Mouse (Mus musculus): Measurements from ENCODE around the gene Sf1. TPM values are rescaled to one million over a fixed set of nuclear protein-coding genes. Genes with fewer than 3 reads are reported as not detected.
A peak's percentile ranks its signal among the peaks of the same experiment; 100 is the strongest.

Sf1 gene
- polyA plus RNA-seq, 1 experiment from 2014 or later, result 164 TPM

DNA sequence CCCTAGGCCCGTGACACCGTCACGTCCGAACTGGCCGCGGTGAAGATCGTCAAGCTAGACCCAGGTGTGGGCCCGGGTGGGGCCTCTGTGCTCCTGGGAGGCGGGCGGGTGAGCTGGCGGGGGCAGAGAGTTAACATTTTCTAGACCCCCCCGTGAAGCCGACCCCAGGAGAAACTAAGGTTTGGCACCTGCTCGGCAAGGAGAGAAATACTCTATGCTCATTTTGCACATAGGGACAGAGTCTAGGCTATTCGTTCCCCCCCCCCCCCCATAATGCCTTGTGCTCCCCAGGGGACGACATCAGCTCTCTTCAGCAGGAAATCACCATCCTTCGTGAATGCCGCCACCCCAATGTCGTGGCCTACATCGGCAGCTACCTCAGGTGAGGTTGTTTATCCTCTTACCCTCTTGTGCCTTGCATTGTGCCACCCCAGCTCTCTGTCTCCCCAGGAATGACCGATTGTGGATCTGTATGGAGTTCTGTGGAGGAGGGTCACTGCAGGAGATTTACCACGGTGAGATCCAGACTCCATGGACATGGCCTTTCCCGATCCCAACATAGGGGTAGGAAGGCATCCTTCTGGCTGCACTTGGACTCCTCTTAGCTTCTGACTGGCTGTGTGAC is 21.9 kb upstream of the Sf1 start:
- Histone ChIP-seq H3K4me2 (peak overlapping the region; percentile 91), H3K4me1 (replicated peaks) (peaks cover 26% of the 10 kb centered on the region), H3K9me3 (no peaks in the 10 kb centered on the region), H3K27ac (no peak overlapping the region), H3K4me3 (replicated peaks) (peak overlapping the region; percentile 69), H3K36me3 (peaks cover 79% of the 10 kb centered on the region), H3K27me3 (no peaks in the 10 kb centered on the region), H3K9ac (replicated peaks) (peak overlapping the region; percentile 77)
- WGBS, result 16% methylated on average over 22 of the region's 23 CpGs
- peak; percentile 4; the same call in 1 of the 2 replicates for ATAC-seq (ENCODE audit: insufficient number of reproducible peaks, insufficient read depth, low FRiP score, low TSS enrichment, low read depth)

DNA sequence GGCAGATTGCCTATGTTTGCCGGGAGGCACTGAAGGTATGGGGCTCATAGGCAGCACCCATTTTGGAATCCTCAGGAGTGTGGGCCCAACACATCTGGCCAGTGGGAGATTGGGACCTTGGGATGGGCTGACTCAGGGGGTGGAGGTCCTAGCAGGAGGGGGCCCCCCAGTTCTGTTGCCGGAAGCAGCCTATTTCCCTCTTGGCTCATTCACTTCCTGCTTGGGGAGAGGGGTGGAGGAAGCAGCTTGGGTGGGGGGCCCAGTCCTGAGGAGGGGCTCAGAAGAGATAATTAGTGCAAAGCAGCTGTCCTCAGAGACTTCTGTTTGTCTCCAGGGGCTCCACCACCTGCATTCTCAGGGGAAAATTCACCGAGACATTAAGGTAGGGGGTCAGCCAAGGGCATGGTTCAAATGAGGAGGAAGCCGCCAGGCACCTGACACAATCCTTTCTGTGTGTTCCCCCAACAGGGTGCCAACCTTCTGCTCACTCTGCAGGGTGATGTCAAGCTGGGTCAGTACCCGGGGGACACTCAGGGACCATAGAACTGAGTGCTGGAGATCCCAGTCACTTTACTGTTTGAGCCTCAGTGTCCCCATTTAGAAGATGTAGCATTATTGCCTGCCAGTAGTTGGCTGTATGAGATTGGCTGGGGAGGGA is 21.1 kb upstream of the Sf1 start:
- Histone ChIP-seq H3K27me3 (no peaks in the 10 kb centered on the region), H3K9ac (replicated peaks) (no peak overlapping the region), H3K4me2 (peak overlapping the region; percentile 91), H3K4me3 (replicated peaks) (peak overlapping the region; percentile 69; the same call in 1 of the 2 replicates), H3K36me3 (peaks cover 79% of the 10 kb centered on the region), H3K9me3 (no peaks in the 10 kb centered on the region), H3K27ac (no peak overlapping the region), H3K4me1 (replicated peaks) (peaks cover 19% of the 10 kb centered on the region; the same call in 1 of the 2 replicates)
- no peak for ATAC-seq (ENCODE audit: insufficient number of reproducible peaks, insufficient read depth, low FRiP score, low TSS enrichment, low read depth)
- 82% methylated on average over 5 of the region's 5 CpGs for WGBS

DNA sequence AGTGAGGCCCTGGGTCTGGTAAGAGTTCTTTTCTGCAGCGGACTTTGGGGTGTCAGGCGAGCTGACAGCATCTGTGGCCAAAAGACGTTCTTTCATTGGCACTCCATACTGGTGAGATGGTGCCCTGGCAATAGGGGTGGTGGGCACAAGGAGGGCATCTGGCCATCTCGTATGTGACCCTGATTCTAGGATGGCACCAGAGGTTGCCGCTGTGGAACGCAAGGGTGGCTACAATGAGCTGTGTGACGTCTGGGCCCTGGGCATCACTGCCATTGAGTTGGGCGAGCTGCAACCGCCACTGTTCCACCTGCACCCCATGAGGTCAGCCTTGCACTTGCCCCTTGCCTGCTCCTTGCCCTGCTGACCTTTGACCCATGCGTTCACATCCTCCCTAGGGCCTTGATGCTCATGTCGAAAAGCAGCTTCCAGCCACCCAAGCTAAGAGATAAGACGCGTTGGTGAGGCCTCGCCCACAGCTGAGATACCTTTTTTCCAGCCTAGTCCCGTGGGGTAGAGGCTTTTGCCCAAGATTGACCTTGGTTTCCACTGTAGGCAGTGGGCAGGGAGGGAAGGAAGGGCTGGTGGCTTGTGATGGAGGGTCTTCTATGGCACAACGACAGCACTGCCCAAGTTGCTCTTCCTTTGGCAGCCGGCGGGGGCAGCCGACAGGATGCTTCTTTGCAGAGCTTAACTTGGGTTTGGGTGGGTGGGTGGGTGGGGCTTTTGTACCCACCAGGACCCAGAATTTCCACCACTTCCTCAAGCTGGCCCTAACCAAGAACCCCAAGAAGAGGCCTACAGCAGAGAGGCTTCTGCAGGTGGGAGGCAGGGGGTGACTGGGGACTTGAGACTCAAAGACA is 20.2 kb upstream of the Sf1 start:
- ATAC-seq (ENCODE audit: insufficient number of reproducible peaks, insufficient read depth, low FRiP score, low TSS enrichment, low read depth), result no peak
- Histone ChIP-seq H3K27me3 (no peaks in the 10 kb centered on the region), H3K9ac (replicated peaks) (no peak overlapping the region), H3K27ac (no peak overlapping the region), H3K4me2 (no peak overlapping the region), H3K36me3 (peaks cover 78% of the 10 kb centered on the region), H3K4me1 (replicated peaks) (peaks cover 19% of the 10 kb centered on the region; the same call in 1 of the 2 replicates), H3K4me3 (replicated peaks) (no peak overlapping the region), H3K9me3 (no peaks in the 10 kb centered on the region)
- WGBS, result 89% methylated on average over 19 of the region's 19 CpGs

DNA sequence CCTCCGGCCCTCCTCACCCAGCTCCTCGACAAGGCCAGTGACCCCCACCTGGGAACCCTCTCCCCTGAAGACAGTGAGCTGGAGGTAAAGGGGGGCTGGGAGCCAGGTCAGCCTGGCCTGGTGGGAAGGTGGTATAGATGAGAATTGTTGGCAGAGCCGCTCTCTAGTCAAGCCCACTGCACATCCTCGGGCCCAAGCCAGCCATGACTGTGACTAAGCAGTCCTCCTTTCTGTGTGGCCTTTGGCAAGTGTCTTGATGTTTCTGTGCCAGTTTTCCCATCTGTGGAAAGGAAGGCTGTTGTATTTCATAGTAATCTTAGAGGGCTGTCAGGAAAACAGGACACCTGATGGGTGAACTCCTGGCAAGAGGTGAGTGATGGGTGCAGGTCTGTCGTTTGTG is 19.5 kb upstream of the Sf1 start:
- no peak overlapping the region for H3K9ac ChIP-seq (replicated peaks)
- no peaks in the 10 kb centered on the region for H3K9me3 ChIP-seq
- no peak for ATAC-seq (ENCODE audit: insufficient number of reproducible peaks, insufficient read depth, low FRiP score, low TSS enrichment, low read depth)
- H3K36me3 ChIP-seq, result peaks cover 71% of the 10 kb centered on the region
- no peak overlapping the region for H3K4me2 ChIP-seq
- H3K27me3 ChIP-seq, result no peaks in the 10 kb centered on the region
- peaks cover 26% of the 10 kb centered on the region for H3K4me1 ChIP-seq (replicated peaks)
- H3K4me3 ChIP-seq (replicated peaks), result no peak overlapping the region
- WGBS, result 91% methylated on average over 5 of the region's 5 CpGs
- H3K27ac ChIP-seq, result no peak overlapping the region

DNA sequence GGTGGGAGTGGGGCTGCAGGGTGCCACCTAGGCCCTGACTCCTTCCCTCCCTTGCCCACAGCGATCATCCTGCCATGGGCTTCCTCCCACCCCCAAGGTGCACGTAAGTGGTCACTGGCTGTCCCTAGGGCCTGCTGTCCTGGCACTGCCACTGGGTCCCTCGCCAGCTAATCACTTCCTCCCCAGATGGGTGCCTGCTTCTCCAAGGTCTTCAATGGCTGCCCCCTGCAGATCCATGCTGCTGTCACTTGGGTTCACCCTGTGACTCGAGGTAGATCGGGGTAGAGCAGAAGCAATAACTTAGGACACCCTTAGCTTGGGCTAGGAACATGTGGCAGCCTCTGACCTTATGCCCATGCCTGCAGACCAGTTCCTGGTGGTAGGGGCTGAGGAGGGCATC is 17.5 kb upstream of the Sf1 start:
- ATAC-seq (ENCODE audit: insufficient number of reproducible peaks, insufficient read depth, low FRiP score, low TSS enrichment, low read depth), result no peak
- H3K36me3 ChIP-seq, result peaks cover 56% of the 10 kb centered on the region
- no peak overlapping the region for H3K27ac ChIP-seq
- no peak overlapping the region for H3K4me3 ChIP-seq (replicated peaks)
- no peaks in the 10 kb centered on the region for H3K9me3 ChIP-seq
- H3K9ac ChIP-seq (replicated peaks), result no peak overlapping the region
- H3K27me3 ChIP-seq, result no peaks in the 10 kb centered on the region
- H3K4me1 ChIP-seq (replicated peaks), result peaks cover 31% of the 10 kb centered on the region
- H3K4me2 ChIP-seq, result no peak overlapping the region
- 92% methylated on average over 5 of the region's 5 CpGs for WGBS

DNA sequence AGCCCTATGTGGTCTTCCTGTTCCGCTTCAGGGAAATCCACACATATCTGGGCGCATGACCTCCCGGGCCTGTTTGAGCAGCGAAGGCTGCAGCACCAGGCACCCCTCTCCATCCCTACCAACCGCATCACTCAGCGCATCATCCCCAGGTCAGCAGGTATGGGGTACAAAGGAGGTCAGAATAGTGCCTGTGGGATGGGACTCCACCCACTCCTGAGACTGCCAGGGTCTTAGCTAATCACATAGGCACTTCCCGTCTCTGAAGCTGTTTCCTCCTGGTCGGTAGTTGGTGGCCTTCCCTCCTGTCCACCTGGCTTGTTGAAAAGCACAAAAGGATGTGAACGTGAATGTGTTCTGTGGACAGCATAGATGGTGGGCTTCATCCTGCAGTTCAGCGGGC is 16.8 kb upstream of the Sf1 start:
- 92% methylated on average over 10 of the region's 10 CpGs for WGBS
- no peak for ATAC-seq (ENCODE audit: insufficient number of reproducible peaks, insufficient read depth, low FRiP score, low TSS enrichment, low read depth)
- no peak overlapping the region; the same call in 1 of the 2 replicates for H3K4me3 ChIP-seq (replicated peaks)
- peaks cover 32% of the 10 kb centered on the region for H3K4me1 ChIP-seq (replicated peaks)
- H3K4me2 ChIP-seq, result no peak overlapping the region
- no peaks in the 10 kb centered on the region for H3K27me3 ChIP-seq
- H3K9me3 ChIP-seq, result no peaks in the 10 kb centered on the region
- no peak overlapping the region for H3K9ac ChIP-seq (replicated peaks)
- H3K27ac ChIP-seq, result no peak overlapping the region
- H3K36me3 ChIP-seq, result peaks cover 60% of the 10 kb centered on the region

DNA sequence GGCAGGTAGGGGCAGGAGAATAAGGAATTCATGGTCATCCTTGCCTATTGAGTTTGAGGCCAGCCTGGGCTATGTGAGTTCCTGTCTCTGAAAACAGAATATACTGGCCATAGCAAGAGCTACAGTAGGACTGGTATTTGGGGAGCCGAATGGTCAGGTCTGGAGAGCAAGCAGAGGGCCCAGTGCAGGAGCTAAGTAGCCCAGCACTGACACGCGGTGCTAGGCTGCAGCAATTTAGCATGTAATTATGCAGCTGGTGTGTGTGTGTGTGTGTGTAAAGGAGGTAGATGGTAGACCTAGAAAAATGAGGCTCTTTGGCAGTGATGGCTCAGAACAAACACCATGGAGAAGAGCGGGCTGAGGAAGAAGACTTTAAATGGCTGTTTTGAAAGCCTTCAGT is 15.9 kb upstream of the Sf1 start:
- H3K36me3 ChIP-seq, result peaks cover 64% of the 10 kb centered on the region
- H3K4me2 ChIP-seq, result no peak overlapping the region
- H3K4me3 ChIP-seq (replicated peaks), result no peak overlapping the region
- H3K9me3 ChIP-seq, result no peaks in the 10 kb centered on the region
- H3K27ac ChIP-seq, result no peak overlapping the region
- H3K27me3 ChIP-seq, result no peaks in the 10 kb centered on the region
- 94% methylated on average over 4 of the region's 4 CpGs for WGBS
- ATAC-seq (ENCODE audit: insufficient number of reproducible peaks, insufficient read depth, low FRiP score, low TSS enrichment, low read depth), result no peak
- H3K9ac ChIP-seq (replicated peaks), result no peak overlapping the region
- H3K4me1 ChIP-seq (replicated peaks), result peaks cover 26% of the 10 kb centered on the region

DNA sequence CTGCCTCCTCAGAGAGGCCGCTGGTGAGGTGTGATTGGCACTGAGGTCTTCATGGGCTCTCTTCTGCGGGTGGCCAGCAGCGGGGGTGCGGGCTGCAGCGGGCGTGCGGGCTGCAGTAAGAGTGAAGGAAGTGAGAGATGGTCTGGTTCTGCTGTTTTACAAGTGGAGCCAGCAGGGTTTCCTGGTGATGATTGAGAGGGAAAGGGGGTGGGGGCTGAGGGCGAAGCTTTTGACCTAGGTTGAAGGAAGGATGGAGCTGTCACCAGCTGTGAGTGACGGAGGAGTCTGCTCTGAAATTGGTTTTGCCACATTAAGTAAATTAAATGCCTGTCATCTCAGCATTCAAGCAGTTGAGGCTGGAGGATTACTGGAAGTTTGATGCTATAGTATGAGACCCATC is 14.8 kb upstream of the Sf1 start:
- Histone ChIP-seq H3K36me3 (peaks cover 60% of the 10 kb centered on the region), H3K9ac (replicated peaks) (no peak overlapping the region), H3K4me3 (replicated peaks) (no peak overlapping the region), H3K4me1 (replicated peaks) (peaks cover 26% of the 10 kb centered on the region), H3K4me2 (no peak overlapping the region), H3K9me3 (no peaks in the 10 kb centered on the region), H3K27me3 (no peaks in the 10 kb centered on the region), H3K27ac (peak overlapping the region; percentile 57)
- 30% methylated on average over 9 of the region's 9 CpGs for WGBS
- ATAC-seq (ENCODE audit: insufficient number of reproducible peaks, insufficient read depth, low FRiP score, low TSS enrichment, low read depth), result no peak

DNA sequence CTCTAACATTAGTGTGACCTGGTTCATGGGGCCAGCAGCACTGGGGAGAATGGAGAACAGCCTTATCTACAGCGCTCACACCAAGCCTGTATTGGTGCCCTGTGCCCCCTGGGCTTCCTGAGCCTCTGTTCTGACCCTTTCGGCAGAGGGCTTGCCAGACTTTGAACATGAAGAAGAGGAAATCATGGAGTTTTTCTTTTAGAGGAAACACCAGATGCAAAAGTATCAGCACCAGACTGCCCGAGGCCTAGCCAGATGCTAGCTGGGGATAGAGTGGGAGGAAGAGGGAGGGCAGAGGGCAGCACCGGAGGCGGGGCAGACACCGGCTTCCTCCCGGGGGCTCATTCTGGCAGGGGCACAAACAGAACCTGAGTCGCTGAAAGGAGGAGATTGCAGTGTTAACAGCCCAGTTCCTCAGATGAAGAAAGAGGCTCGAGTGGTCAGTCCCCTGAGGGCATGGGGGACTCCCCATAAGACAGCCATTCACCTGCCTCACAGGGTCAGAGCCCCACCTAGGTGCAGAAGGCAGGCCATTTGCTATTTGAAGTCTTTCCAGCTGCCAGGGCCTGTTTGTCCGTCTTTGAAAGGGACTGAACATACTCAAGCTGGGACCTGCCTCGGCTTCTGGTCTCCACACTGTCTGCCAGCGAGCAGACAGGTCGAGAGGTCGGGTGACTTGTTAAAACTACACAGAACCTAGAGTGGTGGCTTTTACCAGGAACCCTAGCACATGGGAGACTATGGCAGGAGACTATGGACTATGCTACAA is 14.1 kb upstream of the Sf1 start:
- no peaks in the 10 kb centered on the region for H3K27me3 ChIP-seq
- H3K36me3 ChIP-seq, result peaks cover 60% of the 10 kb centered on the region
- H3K4me3 ChIP-seq (replicated peaks), result no peak overlapping the region
- no peaks in the 10 kb centered on the region for H3K9me3 ChIP-seq
- peaks cover 26% of the 10 kb centered on the region for H3K4me1 ChIP-seq (replicated peaks)
- ATAC-seq (ENCODE audit: insufficient number of reproducible peaks, insufficient read depth, low FRiP score, low TSS enrichment, low read depth), result no peak
- WGBS, result 13% methylated on average over 14 of the region's 14 CpGs
- peak overlapping the region; percentile 57 for H3K27ac ChIP-seq
- H3K9ac ChIP-seq (replicated peaks), result no peak overlapping the region
- no peak overlapping the region for H3K4me2 ChIP-seq

DNA sequence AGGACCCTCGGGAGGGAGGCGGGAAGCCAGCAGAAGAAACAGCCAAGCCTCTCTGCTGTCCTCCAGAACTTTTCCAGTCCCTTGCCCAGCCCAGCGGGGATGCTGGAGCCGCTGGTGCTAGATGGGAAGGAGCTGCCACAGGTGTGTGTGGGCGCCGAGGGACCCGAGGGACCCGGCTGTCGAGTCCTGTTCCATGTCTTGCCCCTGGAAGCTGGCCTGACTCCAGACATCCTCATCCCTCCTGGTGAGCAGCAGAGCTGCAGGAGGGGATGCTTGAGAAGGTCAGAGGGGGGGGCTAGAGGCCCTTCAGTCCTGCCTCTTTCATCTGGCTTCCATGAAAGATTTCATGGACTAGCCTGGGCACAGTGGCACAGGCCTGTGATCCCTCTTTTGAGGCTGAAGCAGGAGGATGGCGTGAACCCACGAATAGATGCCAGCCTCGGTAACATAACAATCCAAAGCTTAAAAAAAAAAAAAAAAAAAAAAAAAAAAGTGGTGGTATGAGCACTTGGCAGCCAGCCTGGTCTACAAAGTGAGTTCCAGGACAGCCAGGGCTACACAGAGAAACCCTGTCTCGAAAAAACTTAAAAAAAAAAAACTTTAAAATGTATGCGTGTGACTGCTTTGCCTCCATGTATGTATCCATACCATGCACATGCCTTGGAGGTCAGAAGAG is 11.9 kb upstream of the Sf1 start:
- ATAC-seq (ENCODE audit: insufficient number of reproducible peaks, insufficient read depth, low FRiP score, low TSS enrichment, low read depth), result no peak
- peak overlapping the region; percentile 12; the same call in 1 of the 2 replicates for H3K27ac ChIP-seq
- WGBS, result 67% methylated on average over 14 of the region's 14 CpGs

More for the DNA sequence above, 11.9 kb upstream of the Sf1 start:
- H3K4me3 ChIP-seq (replicated peaks), result no peak overlapping the region
- H3K9ac ChIP-seq (replicated peaks), result no peak overlapping the region
- H3K4me1 ChIP-seq (replicated peaks), result peaks cover 26% of the 10 kb centered on the region
- no peaks in the 10 kb centered on the region for H3K27me3 ChIP-seq
- no peak overlapping the region for H3K4me2 ChIP-seq
- peaks cover 39% of the 10 kb centered on the region for H3K36me3 ChIP-seq
- H3K9me3 ChIP-seq, result no peaks in the 10 kb centered on the region

All from limb, embryonic 12.5 days (tissue).